Mouse (Mus musculus) intestine, postnatal 0 days (tissue): ENCODE measurements around the gene Gm28374. TPM values are rescaled to one million over a fixed set of nuclear protein-coding genes. Genes with fewer than 3 reads are reported as not detected.

Source experiments
- ATAC-seq: fragments of 200-750 bp; cut with Nextera tagmentation; 2 replicates; pipeline ENCODE4 v1.8.0; 2017; ENCODE audit warnings: mild to moderate bottlenecking, moderate TSS enrichment, moderate library complexity
- H3K27ac ChIP-seq: fragments of 300-500 bp; sonication (generic); 2 replicates; pipeline ENCODE4 v1.5.1; 2014; ENCODE audit warnings: mild to moderate bottlenecking, low read depth, low read length, moderate library complexity
- H3K27me3 ChIP-seq: fragments of 300-500 bp; sonication (generic); replicated peaks from 2 replicates; pipeline ENCODE4 v1.6.1; 2014; ENCODE audit warnings: low read length, mixed read lengths; ENCODE audit not compliant: control insufficient read depth, insufficient read depth
- H3K36me3 ChIP-seq: fragments of 300-500 bp; sonication (generic); 2 replicates; pipeline ENCODE4 v1.6.1; 2014; ENCODE audit warnings: mild to moderate bottlenecking, moderate library complexity; ENCODE audit not compliant: control insufficient read depth, insufficient read depth
- H3K4me1 ChIP-seq: fragments of 300-500 bp; sonication (generic); replicated peaks from 2 replicates; pipeline ENCODE4 v1.6.1; 2014; ENCODE audit warnings: antibody characterized with exemption, low read length, mixed read lengths; ENCODE audit not compliant: control insufficient read depth, insufficient read depth
- H3K4me2 ChIP-seq: fragments of 300-500 bp; sonication (generic); replicated peaks from 2 replicates; pipeline ENCODE4 v1.6.1; 2014; ENCODE audit warnings: low read depth, mild to moderate bottlenecking, moderate library complexity
- H3K4me3 ChIP-seq: fragments of 300-500 bp; sonication (generic); 2 replicates; pipeline ENCODE4 v1.5.1; 2014; ENCODE audit warnings: low read depth, low read length
- H3K9ac ChIP-seq: fragments of 300-500 bp; sonication (generic); 2 replicates; pipeline ENCODE4 v1.6.1; 2014; ENCODE audit warnings: mild to moderate bottlenecking, low read depth, low read length
- H3K9me3 ChIP-seq: fragments of 300-500 bp; sonication (generic); 2 replicates; pipeline ENCODE4 v1.6.1; 2016; ENCODE audit warnings: mixed run types; ENCODE audit not compliant: control insufficient read depth
- CTCF ChIP-seq: sonication (generic); IDR thresholded peaks from 2 replicates; pipeline ENCODE4 v1.5.1; 2016; ENCODE audit warnings: low read depth, mild to moderate bottlenecking, control low read depth, antibody characterized with exemption, moderate library complexity
- WGBS: fragments of 180-500 bp; shearing (Covaris S2); extraction: QIAGEN DNeasy Blood & Tissue Kit; methylation state at CpG from one replicate; pipeline ENCODE4 v1.1.7; 2014; 5-methylcytosine and 5-hydroxymethylcytosine counted together
- polyA plus RNA-seq: library from polyadenylated mRNA; unstranded; fragments of >200 nt; fragmentation: Nextera tagmentation; extraction: Ambion mirVana; gene quantifications from 2 replicates; pipeline ENCODE4 v1.2.1, GENCODE M21; 2015

The Gm28374 gene
- polyA plus RNA-seq, 1 experiment from 2014 or later = 0.43 TPM

DNA sequence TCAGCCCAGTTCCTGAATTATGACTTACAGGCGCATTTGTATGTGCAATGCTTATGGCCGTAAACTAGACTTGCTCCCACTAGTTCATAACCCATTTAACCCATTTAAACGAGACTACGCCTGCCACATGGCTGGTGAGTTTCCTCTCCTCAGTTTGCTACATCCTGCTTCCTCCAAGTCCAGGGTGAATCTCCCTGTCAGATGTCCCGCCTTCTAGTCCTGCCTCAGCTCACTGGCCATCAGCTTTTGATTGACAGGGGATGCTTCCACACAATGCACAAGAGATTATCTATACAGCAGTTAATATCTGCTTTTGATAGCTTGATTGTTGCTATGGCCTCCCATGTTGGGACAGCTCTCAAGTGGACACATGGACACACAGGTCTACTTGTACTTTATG, 27.8 kb downstream of the Gm28374 start:
- no peak overlapping the region for H3K9ac ChIP-seq
- H3K9me3 ChIP-seq = no peaks in the 10 kb centered on the region
- H3K4me1 ChIP-seq = peaks cover 4% of the 10 kb centered on the region; the same call in 1 of the 2 replicates
- H3K4me3 ChIP-seq = no peak overlapping the region
- H3K36me3 ChIP-seq = peaks cover 65% of the 10 kb centered on the region
- H3K4me2 ChIP-seq = no peak overlapping the region
- H3K27ac ChIP-seq = peak overlapping the region; percentile 28; the same call in 1 of the 2 replicates
- ATAC-seq = no peak
- WGBS = 57% methylated on average over 5 of the region's 5 CpGs
- no peak for TF ChIP-seq CTCF
- no peaks in the 10 kb centered on the region for H3K27me3 ChIP-seq

GRCm38 (mm10) chr19:6052516-6052915, 29.5 kb downstream of the Gm28374 start:
- WGBS = 81% methylated on average over 7 of the region's 7 CpGs
- ATAC-seq = no peak
- peaks cover 73% of the 10 kb centered on the region for H3K36me3 ChIP-seq

DNA sequence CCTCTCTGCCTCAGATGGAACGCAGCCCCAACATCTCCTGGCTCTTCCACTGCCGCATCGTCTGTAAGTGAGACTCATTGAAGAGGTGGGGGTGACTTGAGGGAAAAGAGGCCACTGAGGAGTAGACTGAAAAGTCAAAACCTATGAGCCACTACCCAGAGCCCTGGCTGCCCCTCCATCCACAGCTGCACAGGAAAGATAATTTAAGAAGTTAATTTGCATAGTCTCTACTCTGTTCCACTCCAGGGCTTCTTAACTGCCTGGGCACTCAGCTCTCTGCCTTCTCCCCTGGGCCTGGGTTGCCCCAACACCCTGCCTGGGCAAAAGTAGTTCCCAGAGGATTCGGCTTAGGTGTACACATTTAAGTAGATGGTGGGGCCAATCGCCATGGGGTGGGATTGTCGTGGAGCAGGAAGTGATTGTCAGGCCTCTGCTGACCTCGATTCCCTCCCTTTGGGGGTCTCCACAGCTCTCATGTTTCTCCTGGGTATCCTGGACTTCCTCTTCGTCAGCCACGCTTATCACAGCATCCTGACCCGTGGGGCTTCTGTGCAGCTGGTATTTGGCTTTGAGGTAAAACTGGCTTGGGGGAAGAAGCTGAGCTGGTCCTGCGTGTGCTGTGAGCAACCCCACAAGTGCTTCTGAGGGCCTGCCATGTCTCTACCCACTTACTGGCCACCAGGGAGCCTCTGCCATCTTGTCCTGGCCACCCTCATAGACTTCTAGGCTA, 33.2 kb downstream of the Gm28374 start:
- Histone ChIP-seq H3K36me3 (peaks cover 56% of the 10 kb centered on the region), H3K4me1 (no peaks in the 10 kb centered on the region; the same call in 1 of the 2 replicates), H3K9me3 (no peaks in the 10 kb centered on the region), H3K27me3 (no peaks in the 10 kb centered on the region), H3K9ac (no peak overlapping the region), H3K4me2 (no peak overlapping the region), H3K27ac (no peak overlapping the region), H3K4me3 (no peak overlapping the region)
- no peak for TF ChIP-seq CTCF
- no peak for ATAC-seq
- WGBS = 88% methylated on average over 11 of the region's 11 CpGs

More at GRCm38 (mm10) chr19:6052516-6052915, 29.5 kb downstream of the Gm28374 start:
- H3K9me3 ChIP-seq = no peaks in the 10 kb centered on the region
- TF ChIP-seq CTCF = no peak
- H3K27me3 ChIP-seq = no peaks in the 10 kb centered on the region
- H3K9ac ChIP-seq = no peak overlapping the region
- H3K4me3 ChIP-seq = no peak overlapping the region
- no peak overlapping the region for H3K27ac ChIP-seq
- peaks cover 4% of the 10 kb centered on the region for H3K4me1 ChIP-seq
- no peak overlapping the region for H3K4me2 ChIP-seq

GRCm38 (mm10) chr19:6047899-6048166, 34.2 kb downstream of the Gm28374 start:
- H3K9me3 ChIP-seq = no peaks in the 10 kb centered on the region
- peak overlapping the region; percentile 87 for H3K4me3 ChIP-seq
- TF ChIP-seq CTCF = no peak
- ATAC-seq = no peak
- peaks cover 46% of the 10 kb centered on the region for H3K36me3 ChIP-seq
- H3K4me2 ChIP-seq = peak overlapping the region; percentile 90
- H3K27me3 ChIP-seq = no peaks in the 10 kb centered on the region
- H3K27ac ChIP-seq = 0 out of 2 replicates have a peak overlapping the region, but pooled peaks have one; percentile 97
- 72% methylated on average over 8 of the region's 8 CpGs for WGBS
- H3K4me1 ChIP-seq = no peaks in the 10 kb centered on the region; the same call in 1 of the 2 replicates
- H3K9ac ChIP-seq = peak overlapping the region; percentile 77

- Histone ChIP-seq H3K36me3 (peaks cover 41% of the 10 kb centered on the region), H3K9ac (peak overlapping the region; percentile 77), H3K4me1 (no peaks in the 10 kb centered on the region; the same call in 1 of the 2 replicates), H3K9me3 (no peaks in the 10 kb centered on the region), H3K4me2 (peak overlapping the region; percentile 90), H3K27ac (peak overlapping the region; percentile 97), H3K27me3 (no peaks in the 10 kb centered on the region), H3K4me3 (peak overlapping the region; percentile 87)
- peak; percentile 26 for ATAC-seq
- TF ChIP-seq CTCF = 0 out of 2 replicates have a peak, but pooled peaks have one; percentile 18
- WGBS = 1% methylated on average over 43 of the region's 44 CpGs
These were observed 34.7 kb downstream of the Gm28374 start for GRCm38 (mm10) chr19:6047154-6047898.
